Mouse (Mus musculus): ENCODE results near the gene Nadk2.

GRCm38 (mm10) chr15:9072630-9073029 is 1.6 kb downstream of the Nadk2 start:
- TF ChIP-seq CTCF (IDR thresholded peaks at IDR 0.05; ENCODE audit: low read depth, low read length) (no peak), GATA1 (IDR thresholded peaks at IDR 0.05; ENCODE audit: borderline replicate concordance, low read length) (no peak), GATA2 (IDR thresholded peaks at IDR 0.05; ENCODE audit: borderline replicate concordance, low read depth, low read length) (no peak)
